Mouse (Mus musculus) heart, embryonic 12.5 days (tissue): ENCODE data around the gene Dlec1. TPM values are rescaled to one million over a fixed set of nuclear protein-coding genes. Genes with fewer than 3 reads are reported as not detected.

Source experiments
- ATAC-seq: fragments of 200-750 bp; cut with Nextera tagmentation; 2 replicates; pipeline ENCODE4 v1.8.0; 2017; ENCODE audit warnings: moderate TSS enrichment, moderate library complexity; ENCODE audit not compliant: insufficient number of reproducible peaks, low FRiP score
- H3K27ac ChIP-seq: fragments of 300-500 bp; sonication (generic); 2 replicates; pipeline ENCODE4 v1.5.1; 2016; ENCODE audit warnings: mild to moderate bottlenecking, moderate library complexity; ENCODE audit not compliant: poor library complexity, severe bottlenecking
- H3K27me3 ChIP-seq: fragments of 300-500 bp; sonication (generic); replicated peaks from 2 replicates; pipeline ENCODE4 v1.6.1; 2016; ENCODE audit warnings: mild to moderate bottlenecking, moderate library complexity
- H3K36me3 ChIP-seq: fragments of 300-500 bp; sonication (generic); 2 replicates; pipeline ENCODE4 v1.6.1; 2016; ENCODE audit warnings: mild to moderate bottlenecking, moderate library complexity
- H3K4me1 ChIP-seq: fragments of 300-500 bp; sonication (generic); replicated peaks from 2 replicates; pipeline ENCODE4 v1.6.1; 2016; ENCODE audit warnings: mild to moderate bottlenecking
- H3K4me2 ChIP-seq: fragments of 300-500 bp; sonication (generic); 2 replicates; pipeline ENCODE4 v1.6.1; 2016; ENCODE audit warnings: mild to moderate bottlenecking, moderate library complexity
- H3K4me3 ChIP-seq: fragments of 300-500 bp; sonication (generic); 2 replicates; pipeline ENCODE4 v1.5.1; 2016; ENCODE audit warnings: mild to moderate bottlenecking
- H3K9ac ChIP-seq: fragments of 300-500 bp; sonication (generic); 2 replicates; pipeline ENCODE4 v1.6.1; 2016; ENCODE audit warnings: mild to moderate bottlenecking, moderate library complexity
- H3K9me3 ChIP-seq: fragments of 300-500 bp; sonication (generic); replicated peaks from 2 replicates; pipeline ENCODE4 v1.6.1; 2016; ENCODE audit warnings: mild to moderate bottlenecking, moderate library complexity
- WGBS: fragments of 180-500 bp; shearing (Covaris S2); methylation state at CpG from one replicate; pipeline ENCODE4 v1.1.7; 2016; 5-methylcytosine and 5-hydroxymethylcytosine counted together
- polyA plus RNA-seq: library from polyadenylated mRNA; unstranded; fragments of >200 nt; fragmentation: Nextera tagmentation; extraction: Ambion mirVana; gene quantifications from 2 replicates; pipeline ENCODE4 v1.2.1, GENCODE M21; 2016

Dlec1 gene
- polyA plus RNA-seq, 1 experiment from 2014 or later = 0.49 TPM

GRCm38 (mm10) chr9:119073184-119073895, 28.9 kb upstream of the Dlec1 start:
- Histone ChIP-seq H3K4me2 (no peak overlapping the region), H3K9me3 (no peaks in the 10 kb centered on the region), H3K27ac (no peak overlapping the region), H3K4me3 (no peak overlapping the region), H3K4me1 (peaks cover 22% of the 10 kb centered on the region), H3K36me3 (peaks cover 49% of the 10 kb centered on the region), H3K9ac (no peak overlapping the region), H3K27me3 (no peaks in the 10 kb centered on the region)
- WGBS = 71% methylated on average over 15 of the region's 15 CpGs
- peak; percentile 40; the same call in 1 of the 2 replicates for ATAC-seq

GRCm38 (mm10) chr9:119075685-119076084, 26.6 kb upstream of the Dlec1 start:
- Histone ChIP-seq H3K4me2 (no peak overlapping the region), H3K27ac (no peak overlapping the region), H3K36me3 (peaks cover 66% of the 10 kb centered on the region), H3K27me3 (no peaks in the 10 kb centered on the region), H3K9me3 (no peaks in the 10 kb centered on the region), H3K9ac (no peak overlapping the region), H3K4me3 (no peak overlapping the region), H3K4me1 (peaks cover 14% of the 10 kb centered on the region)
- peak; percentile 31; the same call in 1 of the 2 replicates for ATAC-seq
- 62% methylated on average over 16 of the region's 16 CpGs for WGBS

- 76% methylated on average over 5 of the region's 5 CpGs for WGBS
- Histone ChIP-seq H3K27me3 (no peaks in the 10 kb centered on the region), H3K9me3 (no peaks in the 10 kb centered on the region), H3K4me1 (peaks cover 30% of the 10 kb centered on the region), H3K4me3 (no peak overlapping the region), H3K36me3 (peaks cover 44% of the 10 kb centered on the region), H3K4me2 (no peak overlapping the region), H3K27ac (no peak overlapping the region), H3K9ac (no peak overlapping the region)
- no peak for ATAC-seq
Observed at GRCm38 (mm10) chr9:119080040-119080675, 22.1 kb upstream of the Dlec1 start.

- Histone ChIP-seq H3K36me3 (peaks cover 35% of the 10 kb centered on the region), H3K4me1 (peaks cover 45% of the 10 kb centered on the region), H3K4me2 (no peak overlapping the region), H3K27me3 (no peaks in the 10 kb centered on the region), H3K27ac (peak overlapping the region; percentile 2), H3K4me3 (no peak overlapping the region), H3K9ac (peak overlapping the region; percentile 24; the same call in 1 of the 2 replicates), H3K9me3 (no peaks in the 10 kb centered on the region)
- ATAC-seq = peak; percentile 27; the same call in 1 of the 2 replicates
- 31% methylated on average over 8 of the region's 8 CpGs for WGBS
Observed at GRCm38 (mm10) chr9:119082039-119082438, 20.2 kb upstream of the Dlec1 start.

GRCm38 (mm10) chr9:119082656-119083430, 19.4 kb upstream of the Dlec1 start:
- Histone ChIP-seq H3K9me3 (no peaks in the 10 kb centered on the region), H3K4me1 (peaks cover 53% of the 10 kb centered on the region), H3K27ac (peak overlapping the region; percentile 2; the same call in 1 of the 2 replicates), H3K4me2 (no peak overlapping the region), H3K27me3 (no peaks in the 10 kb centered on the region), H3K36me3 (peaks cover 33% of the 10 kb centered on the region), H3K9ac (no peak overlapping the region), H3K4me3 (no peak overlapping the region)
- no peak for ATAC-seq
- 67% methylated on average over 7 of the region's 7 CpGs for WGBS

- Histone ChIP-seq H3K9ac (no peak overlapping the region), H3K9me3 (no peaks in the 10 kb centered on the region), H3K4me3 (no peak overlapping the region), H3K4me2 (no peak overlapping the region), H3K27ac (no peak overlapping the region), H3K4me1 (peaks cover 57% of the 10 kb centered on the region), H3K27me3 (no peaks in the 10 kb centered on the region), H3K36me3 (peaks cover 22% of the 10 kb centered on the region)
- no peak for ATAC-seq
- 64% methylated on average over 10 of the region's 10 CpGs for WGBS
Observed at GRCm38 (mm10) chr9:119083966-119084365, 18.3 kb upstream of the Dlec1 start.

GRCm38 (mm10) chr9:119086451-119086850, 15.8 kb upstream of the Dlec1 start:
- Histone ChIP-seq H3K4me2 (peak overlapping the region; percentile 7; the same call in 1 of the 2 replicates), H3K4me1 (peaks cover 59% of the 10 kb centered on the region), H3K9me3 (no peaks in the 10 kb centered on the region), H3K36me3 (peaks cover 4% of the 10 kb centered on the region; the same call in 1 of the 2 replicates), H3K9ac (no peak overlapping the region), H3K27me3 (no peaks in the 10 kb centered on the region), H3K27ac (peak overlapping the region; percentile 2; the same call in 1 of the 2 replicates), H3K4me3 (no peak overlapping the region)
- 3% methylated on average over 1 of the region's 1 CpGs for WGBS
- peak; percentile 19 for ATAC-seq

GRCm38 (mm10) chr9:119087309-119087708, 15.0 kb upstream of the Dlec1 start:
- Histone ChIP-seq H3K36me3 (peaks cover 3% of the 10 kb centered on the region; the same call in 1 of the 2 replicates), H3K4me3 (peak overlapping the region; percentile 48), H3K4me1 (peaks cover 59% of the 10 kb centered on the region), H3K9me3 (no peaks in the 10 kb centered on the region), H3K27ac (0 out of 2 replicates have a peak overlapping the region, but pooled peaks have one; percentile 2), H3K9ac (peak overlapping the region; percentile 57; the same call in 1 of the 2 replicates), H3K4me2 (peak overlapping the region; percentile 73), H3K27me3 (no peaks in the 10 kb centered on the region)
- ATAC-seq = no peak
- WGBS = 79% methylated on average over 5 of the region's 5 CpGs

GRCm38 (mm10) chr9:119088148-119088801, 14.0 kb upstream of the Dlec1 start:
- ATAC-seq = peak; percentile 82
- H3K36me3 ChIP-seq = no peaks in the 10 kb centered on the region; the same call in 1 of the 2 replicates
- peak overlapping the region; percentile 48 for H3K4me3 ChIP-seq
- peaks cover 59% of the 10 kb centered on the region for H3K4me1 ChIP-seq
- peak overlapping the region; percentile 57 for H3K9ac ChIP-seq
- peak overlapping the region; percentile 73 for H3K27ac ChIP-seq
- under 1% methylated on average over 24 of the region's 24 CpGs for WGBS
- H3K27me3 ChIP-seq = no peaks in the 10 kb centered on the region
- H3K4me2 ChIP-seq = peak overlapping the region; percentile 73
- no peaks in the 10 kb centered on the region for H3K9me3 ChIP-seq

- H3K4me2 ChIP-seq = no peak overlapping the region
- no peaks in the 10 kb centered on the region for H3K36me3 ChIP-seq
- no peak for ATAC-seq
- H3K9ac ChIP-seq = no peak overlapping the region
- H3K27me3 ChIP-seq = no peaks in the 10 kb centered on the region
- peaks cover 63% of the 10 kb centered on the region for H3K4me1 ChIP-seq
- WGBS = 69% methylated on average over 7 of the region's 7 CpGs
- no peak overlapping the region for H3K27ac ChIP-seq
- H3K9me3 ChIP-seq = no peaks in the 10 kb centered on the region
- no peak overlapping the region for H3K4me3 ChIP-seq
Observed at GRCm38 (mm10) chr9:119089437-119089836, 12.8 kb upstream of the Dlec1 start.
